Mouse (Mus musculus) brain, embryonic 14.5 days (tissue): ENCODE data around the gene Nckap5. TPM values are rescaled to one million over a fixed set of nuclear protein-coding genes. Genes with fewer than 3 reads are reported as not detected.

Experiments
- DNase-seq: peaks from one replicate; pipeline ENCODE4 v3.0.0-alpha.2; 2011; ENCODE audit warnings: low read depth
- CTCF ChIP-seq: fragments of 200-500 bp; IDR thresholded peaks from 2 replicates; pipeline ENCODE4 v1.5.1; 2012; ENCODE audit warnings: inconsistent platforms, mild to moderate bottlenecking, moderate library complexity, borderline replicate concordance; ENCODE audit not compliant: insufficient read depth, insufficient read length; ENCODE audit errors: extremely low read depth
- POLR2A ChIP-seq: fragments of 200-500 bp; IDR thresholded peaks from 2 replicates; pipeline ENCODE4 v1.6.1; 2012; ENCODE audit warnings: mild to moderate bottlenecking, inconsistent platforms, borderline replicate concordance; ENCODE audit not compliant: poor library complexity, insufficient read depth, insufficient read length, severe bottlenecking; ENCODE audit errors: extremely low read depth
- polyA plus RNA-seq: library from polyadenylated mRNA; depleted of rRNA; stranded (reverse); fragments of >200 nt; gene quantifications from 2 replicates; pipeline ENCODE4 v1.2.3, GENCODE M21; 2012

The Nckap5 gene
- polyA plus RNA-seq, 1 experiment = 13.9 TPM

DNA sequence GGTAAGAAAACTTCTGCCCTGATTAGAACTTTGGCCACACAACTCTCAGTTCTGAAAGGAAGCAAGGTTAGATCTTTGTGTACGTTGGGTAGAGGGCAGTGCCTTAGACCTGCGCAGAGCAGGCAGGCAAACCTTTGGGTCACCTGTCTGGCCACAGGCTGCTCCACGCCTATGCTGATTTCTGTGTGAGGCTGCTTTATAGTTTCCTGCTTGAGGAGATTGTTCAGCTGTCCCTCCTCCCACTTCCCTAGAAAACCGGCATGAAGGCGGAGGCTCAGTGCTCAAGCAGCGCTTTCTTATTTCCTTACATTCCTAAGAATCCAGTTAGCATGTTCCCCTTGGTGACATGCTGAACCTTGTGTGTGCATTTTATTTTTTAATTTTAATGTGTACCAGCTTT is 620.4 kb downstream of the Nckap5 start:
- DNase-seq = no peak

GRCm38 (mm10) chr1:126209743-126210142 is 620.9 kb downstream of the Nckap5 start:
- DNase-seq = no peak

More for the DNA sequence above, 620.4 kb downstream of the Nckap5 start:
- TF ChIP-seq CTCF (no peak), POLR2A (no peak)

GRCm38 (mm10) chr1:126209131-126209530 is 621.5 kb downstream of the Nckap5 start:
- TF ChIP-seq POLR2A (no peak), CTCF (no peak)
- DNase-seq = peak; percentile 66

More at GRCm38 (mm10) chr1:126209743-126210142, 620.9 kb downstream of the Nckap5 start:
- TF ChIP-seq POLR2A = no peak
- no peak for TF ChIP-seq CTCF

- TF ChIP-seq CTCF = no peak
- TF ChIP-seq POLR2A = no peak
- DNase-seq = no peak
Measured at GRCm38 (mm10) chr1:126196937-126197336, 633.7 kb downstream of the Nckap5 start.

DNA sequence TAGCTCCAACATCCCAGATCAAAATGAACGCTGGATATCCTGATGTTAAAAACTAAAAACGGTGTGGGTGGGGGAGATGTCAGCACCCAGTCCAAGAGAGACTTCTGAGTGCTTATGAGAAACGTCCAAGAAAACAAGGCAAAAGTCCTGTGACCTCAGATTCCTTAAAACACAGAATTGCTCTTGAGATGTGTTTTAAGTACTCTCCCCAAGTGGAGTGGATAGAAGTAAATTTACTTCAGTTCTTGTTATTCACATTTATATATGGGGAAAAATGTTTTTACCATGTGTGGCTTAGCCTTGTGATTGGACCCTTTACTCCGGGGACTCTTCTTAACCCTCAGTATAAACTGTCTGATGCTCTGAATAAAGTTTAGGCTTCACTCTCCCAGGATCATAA is 640.2 kb downstream of the Nckap5 start:
- no peak for DNase-seq
- TF ChIP-seq CTCF (no peak), POLR2A (no peak)

- no peak for DNase-seq
- TF ChIP-seq POLR2A (no peak), CTCF (no peak)
Measured at GRCm38 (mm10) chr1:126183751-126184150, 646.8 kb downstream of the Nckap5 start.

- TF ChIP-seq POLR2A = no peak
- TF ChIP-seq CTCF = no peak
- DNase-seq = peak; percentile 27
Measured at GRCm38 (mm10) chr1:126168579-126168978, 662.0 kb downstream of the Nckap5 start.

DNA sequence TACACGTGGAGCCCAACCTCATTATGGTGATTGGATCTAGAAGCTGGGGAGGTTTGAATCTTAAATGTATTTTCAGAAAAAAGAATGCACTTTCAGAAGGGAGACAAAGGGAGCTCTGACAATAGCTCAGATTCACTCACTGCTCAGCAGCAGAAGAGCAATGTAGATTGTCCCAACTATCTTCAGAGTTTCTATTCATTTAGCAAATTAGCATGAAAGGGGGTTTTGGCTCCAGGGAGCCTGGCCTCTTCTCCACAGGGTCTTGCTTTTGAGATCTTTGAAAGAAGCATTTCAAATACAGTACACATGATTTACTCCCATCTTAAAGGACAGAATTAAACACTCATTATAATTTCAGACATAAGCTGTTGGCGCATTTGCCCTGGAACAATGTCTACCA is 662.5 kb downstream of the Nckap5 start:
- no peak for TF ChIP-seq POLR2A
- TF ChIP-seq CTCF = no peak
- DNase-seq = peak; percentile 76

GRCm38 (mm10) chr1:126167546-126167945 is 663.1 kb downstream of the Nckap5 start:
- peak; percentile 54 for DNase-seq
- TF ChIP-seq POLR2A = no peak

- DNase-seq = no peak
Measured at GRCm38 (mm10) chr1:126159287-126159686, 671.3 kb downstream of the Nckap5 start.

DNA sequence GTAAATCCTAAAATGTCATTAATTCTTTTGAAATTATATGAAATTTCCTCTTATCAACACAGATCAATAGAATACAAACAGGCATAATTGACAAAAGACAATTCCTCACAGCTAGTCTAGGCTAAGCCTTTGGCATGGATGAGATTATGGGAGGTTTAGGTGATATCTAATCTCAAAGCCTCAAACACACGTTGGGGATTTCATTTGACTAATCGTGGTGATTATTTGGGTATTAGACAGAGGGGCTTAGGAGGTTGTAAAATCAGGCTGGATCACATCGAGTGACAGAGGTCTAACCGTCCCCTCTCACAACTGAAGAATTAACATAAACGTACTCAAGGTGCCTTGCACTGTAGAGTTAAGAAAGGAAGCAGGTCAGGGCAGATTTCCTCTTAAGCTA is 674.8 kb downstream of the Nckap5 start:
- no peak for DNase-seq

More at GRCm38 (mm10) chr1:126159287-126159686, 671.3 kb downstream of the Nckap5 start:
- TF ChIP-seq CTCF = no peak

GRCm38 (mm10) chr1:126153516-126154234 is 676.9 kb downstream of the Nckap5 start:
- peak; percentile 85 for DNase-seq

More for the DNA sequence above, 674.8 kb downstream of the Nckap5 start:
- TF ChIP-seq POLR2A (no peak), CTCF (no peak)

DNA sequence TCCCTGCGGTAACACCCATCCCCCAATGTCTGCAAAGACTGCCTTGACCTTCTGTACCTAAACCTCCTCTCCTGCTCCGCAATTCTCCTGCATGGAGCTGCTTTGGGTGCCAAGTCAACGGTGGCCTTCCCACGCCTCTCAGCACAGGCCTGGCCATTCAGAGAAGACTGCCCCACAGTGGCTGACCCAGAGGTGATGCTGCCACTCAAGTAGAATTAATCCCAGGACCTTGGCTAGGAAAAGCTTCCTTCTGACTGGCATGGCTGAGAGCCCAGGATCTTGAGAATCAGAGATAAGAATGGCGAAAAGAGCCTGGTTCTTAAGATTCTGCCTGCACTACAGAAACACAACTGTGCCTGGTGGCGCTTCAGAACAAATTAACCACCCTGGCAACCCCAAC is 678.4 kb downstream of the Nckap5 start:
- TF ChIP-seq POLR2A (no peak), CTCF (no peak)
- DNase-seq = peak; percentile 60

More at GRCm38 (mm10) chr1:126153516-126154234, 676.9 kb downstream of the Nckap5 start:
- no peak for TF ChIP-seq POLR2A
